ENCODE assay signal across 7 mouse cellular contexts in the genomic region with DNA sequence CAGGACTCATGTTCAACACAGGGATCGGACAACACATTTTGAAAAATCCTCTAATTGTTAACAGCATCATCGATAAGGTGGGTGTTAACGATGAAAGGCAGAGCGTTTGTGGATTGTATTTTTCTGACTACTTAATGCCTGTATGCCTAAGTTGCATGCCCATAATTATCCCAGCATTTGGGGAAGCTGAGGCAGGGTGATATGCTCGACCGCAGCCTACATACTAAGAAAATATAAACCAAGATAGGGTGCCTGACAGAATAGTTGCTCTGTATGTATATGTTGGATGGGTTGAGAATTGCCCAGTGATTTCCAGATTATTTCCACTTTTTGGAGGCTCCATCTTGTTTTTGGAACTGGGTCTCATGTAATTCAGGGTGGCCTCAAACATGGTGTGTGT. TPM values are rescaled to one million over a fixed set of nuclear protein-coding genes. Genes with fewer than 3 reads are reported as not detected.
A peak's percentile ranks its signal among the peaks of the same experiment; 100 is the strongest.
DNase-seq lines count a peak whose midpoint lies in the region; ATAC-seq and TF ChIP-seq lines count a peak whose summit lies in the region.

No protein-coding gene starts in this region.

- H3K36me3 ChIP-seq in lung, embryonic 16.5 days (ENCODE audit: control insufficient read depth, insufficient read depth, low read length) = peaks cover 18% of the 10 kb centered on the region
- no peaks in the 10 kb centered on the region; the same call in 1 of the 2 replicates for H3K36me3 ChIP-seq in forebrain, embryonic 11.5 days (ENCODE audit: control insufficient read depth, insufficient read depth, low read length)
- H3K36me3 ChIP-seq in limb, embryonic 12.5 days = peaks cover 32% of the 10 kb centered on the region
- H3K36me3 ChIP-seq in small intestine, adult 2 months (ENCODE audit: control insufficient read depth, insufficient read depth, low read length) = peaks cover 11% of the 10 kb centered on the region; the same call in 1 of the 2 replicates

- no peak overlapping the region for H3K27ac ChIP-seq in lung, embryonic 16.5 days (ENCODE audit: low read length)
- H3K27ac ChIP-seq in forebrain, embryonic 11.5 days (ENCODE audit: low read depth, low read length) = no peak overlapping the region
- H3K27ac ChIP-seq in limb, embryonic 12.5 days = no peak overlapping the region
- no peak overlapping the region for H3K27ac ChIP-seq in small intestine, adult 2 months (ENCODE audit: insufficient read depth, low read depth, low read length)

- H3K9me3 ChIP-seq in lung, embryonic 16.5 days (ENCODE audit: control insufficient read depth, low read length) = no peaks in the 10 kb centered on the region
- H3K9me3 ChIP-seq in forebrain, embryonic 11.5 days (ENCODE audit: control insufficient read depth, low read length) = no peaks in the 10 kb centered on the region
- H3K9me3 ChIP-seq in limb, embryonic 12.5 days = no peaks in the 10 kb centered on the region

- intact Hi-C loops in left cerebral cortex, postnatal 4 days (cut with DNase I) = no loop called here

- no peak for TF ChIP-seq CTCF in small intestine, adult 2 months (IDR thresholded peaks at IDR 0.05; ENCODE audit: extremely low read depth, insufficient read length, insufficient replicate concordance, low read depth, low read length)

- H3K9ac ChIP-seq in lung, embryonic 16.5 days (ENCODE audit: low read length) = peak overlapping the region; percentile 91
- peak overlapping the region; percentile 89 for H3K9ac ChIP-seq in forebrain, embryonic 11.5 days (ENCODE audit: low read length)
- H3K9ac ChIP-seq in limb, embryonic 12.5 days (replicated peaks) = peak overlapping the region; percentile 95

- H3K4me2 ChIP-seq in lung, embryonic 16.5 days (ENCODE audit: low read depth, low read length) = peak overlapping the region; percentile 81
- peak overlapping the region; percentile 69 for H3K4me2 ChIP-seq in forebrain, embryonic 11.5 days (ENCODE audit: low read depth, low read length, severe bottlenecking)
- peak overlapping the region; percentile 72 for H3K4me2 ChIP-seq in limb, embryonic 12.5 days

- H3K4me1 ChIP-seq in lung, embryonic 16.5 days (replicated peaks; ENCODE audit: control insufficient read depth, insufficient read depth, low read length) = peaks cover 10% of the 10 kb centered on the region
- peaks cover 6% of the 10 kb centered on the region; the same call in 1 of the 2 replicates for H3K4me1 ChIP-seq in forebrain, embryonic 11.5 days (replicated peaks; ENCODE audit: control insufficient read depth, insufficient read depth, low read length)
- H3K4me1 ChIP-seq in limb, embryonic 12.5 days (replicated peaks) = peaks cover 15% of the 10 kb centered on the region
- H3K4me1 ChIP-seq in small intestine, adult 2 months (ENCODE audit: control insufficient read depth, insufficient read depth, insufficient read length, low read length) = peaks cover 5% of the 10 kb centered on the region; the same call in 1 of the 2 replicates

- ATAC-seq in lung, embryonic 16.5 days (ENCODE audit: low read depth) = no peak
- ATAC-seq in forebrain, embryonic 11.5 days (replicated peaks; ENCODE audit: low FRiP score) = peak; percentile 4; the same call in 1 of the 2 replicates
- no peak for ATAC-seq in limb, embryonic 12.5 days (ENCODE audit: insufficient number of reproducible peaks, insufficient read depth, low FRiP score, low TSS enrichment, low read depth)

- H3K4me3 ChIP-seq in lung, embryonic 16.5 days (ENCODE audit: low read length) = peak overlapping the region; percentile 98
- H3K4me3 ChIP-seq in forebrain, embryonic 11.5 days (ENCODE audit: low read depth, low read length) = peak overlapping the region; percentile 91
- H3K4me3 ChIP-seq in limb, embryonic 12.5 days (replicated peaks) = peak overlapping the region; percentile 91
- peak overlapping the region; percentile 71 for H3K4me3 ChIP-seq in small intestine, adult 2 months (ENCODE audit: low read depth, low read length)

- no peak for DNase-seq in lung, postnatal 14 days
- DNase-seq in forebrain, embryonic 11.5 days (ENCODE audit: low spot score) = no peak
- DNase-seq in left cerebral cortex, postnatal 4 days = no peak
- no peak for DNase-seq in spleen, adult 18-20 months

- WGBS in lung, embryonic 16.5 days = 5% methylated on average over 6 of the region's 6 CpGs
- 6% methylated on average over 6 of the region's 6 CpGs for WGBS in forebrain, embryonic 11.5 days
- 4% methylated on average over 6 of the region's 6 CpGs for WGBS in limb, embryonic 12.5 days
- 2% methylated on average over 6 of the region's 6 CpGs for WGBS in small intestine, adult 2 months

- TF ChIP-seq POLR2A in small intestine, adult 2 months (IDR thresholded peaks at IDR 0.05; ENCODE audit: low read depth, low read length) = no peak

- H3K27me3 ChIP-seq in lung, embryonic 16.5 days (ENCODE audit: control insufficient read depth, insufficient read depth, low read depth, low read length) = no peaks in the 10 kb centered on the region
- H3K27me3 ChIP-seq in forebrain, embryonic 11.5 days (ENCODE audit: control insufficient read depth, insufficient read depth, low read length) = no peaks in the 10 kb centered on the region
- no peaks in the 10 kb centered on the region for H3K27me3 ChIP-seq in limb, embryonic 12.5 days
- H3K27me3 ChIP-seq in small intestine, adult 2 months (ENCODE audit: control insufficient read depth, insufficient read depth, low read length) = no peaks in the 10 kb centered on the region

RNA-seq across cellular contexts. Expression of gene Dimt1, which starts 0.7 kb away (rescaled TPM):
- 35.3 and 41.7 TPM in 2 replicates for polyA plus RNA-seq in lung, embryonic 16.5 days (2015; fragmentation: Nextera tagmentation; extraction: Ambion mirVana)
- 49.3 and 52.0 TPM in 2 replicates for polyA plus RNA-seq in forebrain, embryonic 11.5 days (2014; fragmentation: Nextera tagmentation; extraction: Ambion mirVana)
- polyA plus RNA-seq in limb, embryonic 12.5 days (2016; fragmentation: Nextera tagmentation; extraction: Ambion mirVana) = 49.6 and 56.1 TPM in 2 replicates
- polyA plus RNA-seq in small intestine, adult 2 months (2012; rRNA removed) = 0.46 and 0.60 TPM in 2 replicates
- 10 to 100 TPM; 20.7 to 25.3 TPM for total RNA-seq in left cerebral cortex, postnatal 4 days (2021)

RNA-seq across cellular contexts. Expression of gene Ipo11, which starts 10.8 kb away (rescaled TPM):
- 50.7 and 55.2 TPM in 2 replicates for polyA plus RNA-seq in lung, embryonic 16.5 days (2015; fragmentation: Nextera tagmentation; extraction: Ambion mirVana)
- 86.1 and 92.9 TPM in 2 replicates for polyA plus RNA-seq in forebrain, embryonic 11.5 days (2014; fragmentation: Nextera tagmentation; extraction: Ambion mirVana)
- polyA plus RNA-seq in limb, embryonic 12.5 days (2016; fragmentation: Nextera tagmentation; extraction: Ambion mirVana) = 59.0 and 59.3 TPM in 2 replicates
- polyA plus RNA-seq in small intestine, adult 2 months (2012; rRNA removed) = 3.3 and 5.6 TPM in 2 replicates
- 10 to 100 TPM; 61.4 to 70.6 TPM for total RNA-seq in left cerebral cortex, postnatal 4 days (2021)

Comparison
In these comparisons a context has a peak if more than half of its experiments do, and no peak if none do; other contexts are left out.
1. RNA of gene Dimt1, which starts 0.7 kb away (polyA plus RNA-seq): 49.3 to 52.0 TPM in forebrain, embryonic 11.5 days, 49.6 to 56.1 TPM in limb, embryonic 12.5 days and 35.3 to 41.7 TPM in lung, embryonic 16.5 days; 0.46 to 0.60 TPM in small intestine, adult 2 months; every median in the first group is over 10 times any median in the second.
2. Peak in every context shown above with its lines, with median percentiles within 50 percentile points of each other: H3K4me2 ChIP-seq, H3K4me3 ChIP-seq and H3K9ac ChIP-seq.